Mouse (Mus musculus) embryonic facial prominence, embryonic 11.5 days (tissue): Measurements from ENCODE around the gene Spag9. TPM values are rescaled to one million over a fixed set of nuclear protein-coding genes. Genes with fewer than 3 reads are reported as not detected.

Experiments used
- ATAC-seq: fragments of 200-750 bp; cut with Nextera tagmentation; replicated peaks from 2 replicates; pipeline ENCODE4 v1.8.0; 2017; ENCODE audit warnings: low read depth; ENCODE audit not compliant: insufficient number of reproducible peaks, low FRiP score, low TSS enrichment
- DNase-seq: peaks from one replicate; pipeline ENCODE4 v3.0.0-alpha.2; 2015; ENCODE audit warnings: low spot score
- H3K27ac ChIP-seq: fragments of 300-500 bp; sonication (generic); replicated peaks from 2 replicates; pipeline ENCODE4 v1.5.1; 2014; ENCODE audit warnings: mild to moderate bottlenecking, low read depth, low read length, control low read depth
- H3K27me3 ChIP-seq: fragments of 300-500 bp; sonication (generic); 2 replicates; pipeline ENCODE4 v1.6.1; 2014; ENCODE audit warnings: mild to moderate bottlenecking, low read length, moderate library complexity, mixed read lengths; ENCODE audit not compliant: control insufficient read depth, insufficient read depth
- H3K36me3 ChIP-seq: fragments of 300-500 bp; sonication (generic); replicated peaks from 2 replicates; pipeline ENCODE4 v1.6.1; 2014; ENCODE audit warnings: low read depth, mild to moderate bottlenecking, low read length, moderate library complexity, mixed read lengths; ENCODE audit not compliant: control insufficient read depth, insufficient read depth
- H3K4me1 ChIP-seq: fragments of 300-500 bp; sonication (generic); 2 replicates; pipeline ENCODE4 v1.6.1; 2014; ENCODE audit warnings: low read length, mixed read lengths; ENCODE audit not compliant: control insufficient read depth, insufficient read depth
- H3K4me2 ChIP-seq: fragments of 300-500 bp; sonication (generic); 2 replicates; pipeline ENCODE4 v1.6.1; 2014; ENCODE audit warnings: low read depth, mild to moderate bottlenecking, control low read depth, low read length, moderate library complexity
- H3K4me3 ChIP-seq: fragments of 300-500 bp; sonication (generic); 2 replicates; pipeline ENCODE4 v1.5.1; 2014; ENCODE audit warnings: low read depth, low read length, control low read depth
- H3K9ac ChIP-seq: fragments of 300-500 bp; sonication (generic); replicated peaks from 2 replicates; pipeline ENCODE4 v1.6.1; 2014; ENCODE audit warnings: mild to moderate bottlenecking, control low read depth, low read length
- H3K9me3 ChIP-seq: fragments of 300-500 bp; sonication (generic); replicated peaks from 2 replicates; pipeline ENCODE4 v1.6.1; 2016; ENCODE audit warnings: mild to moderate bottlenecking, low read length, inconsistent platforms, mixed read lengths; ENCODE audit not compliant: control insufficient read depth
- WGBS: fragments of 180-500 bp; shearing (Covaris S2); extraction: QIAGEN DNeasy Blood & Tissue Kit; methylation state at CpG from one replicate; pipeline ENCODE4 v1.1.7; 2014; 5-methylcytosine and 5-hydroxymethylcytosine counted together
- polyA plus RNA-seq: library from polyadenylated mRNA; unstranded; fragments of >200 nt; fragmentation: Nextera tagmentation; extraction: Ambion mirVana; gene quantifications from 2 replicates; pipeline ENCODE4 v1.2.1, GENCODE M21; 2014

The Spag9 gene
- polyA plus RNA-seq, 1 experiment from 2014 or later = 42.4 TPM

DNA sequence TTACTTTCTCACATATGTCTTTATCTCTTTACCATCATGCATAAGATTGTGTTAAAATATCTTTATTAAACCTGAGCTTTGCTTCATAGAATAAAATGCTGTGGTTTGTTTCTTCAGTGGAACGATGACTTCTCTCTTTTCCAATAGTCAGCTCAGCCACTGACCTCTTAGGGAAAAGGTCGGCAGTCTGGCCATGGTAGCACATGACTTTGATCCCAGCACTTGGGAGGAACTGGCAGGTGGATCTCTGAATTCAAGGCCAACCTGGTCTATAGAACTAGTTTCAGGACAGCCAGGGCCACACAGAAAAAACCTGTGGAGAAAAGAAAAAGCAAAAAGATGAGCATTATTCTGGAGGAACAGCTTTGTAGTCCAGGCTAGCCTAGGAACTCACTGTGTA is 7.5 kb downstream of the Spag9 start:
- no peaks in the 10 kb centered on the region for H3K4me1 ChIP-seq
- no peak overlapping the region for H3K9ac ChIP-seq
- no peak overlapping the region for H3K4me3 ChIP-seq
- no peaks in the 10 kb centered on the region for H3K9me3 ChIP-seq
- DNase-seq (no peak), ATAC-seq (no peak)
- H3K27me3 ChIP-seq = no peaks in the 10 kb centered on the region
- no peak overlapping the region for H3K27ac ChIP-seq
- H3K36me3 ChIP-seq = no peaks in the 10 kb centered on the region
- no peak overlapping the region for H3K4me2 ChIP-seq
- WGBS = 92% methylated on average over 2 of the region's 2 CpGs

DNA sequence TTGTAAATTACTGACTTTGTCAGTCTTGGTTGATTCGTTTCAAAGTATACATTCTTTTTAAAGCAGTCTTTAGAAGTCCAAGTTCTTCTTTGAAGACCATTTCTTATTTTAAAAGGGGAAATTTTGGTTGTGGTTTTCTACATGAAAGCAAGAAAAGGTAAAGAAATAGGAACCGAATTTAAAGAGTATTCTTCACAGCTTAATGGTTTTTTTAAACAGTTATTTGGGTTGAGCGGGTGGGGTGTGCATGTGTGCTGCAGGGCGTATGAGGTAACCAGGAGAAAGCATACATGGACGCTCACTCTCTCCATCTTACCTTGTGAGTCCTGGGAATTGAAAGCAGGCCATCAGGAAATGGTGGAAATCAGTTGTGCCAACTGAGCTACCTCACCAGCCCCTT is 23.2 kb downstream of the Spag9 start:
- Histone ChIP-seq H3K4me3 (no peak overlapping the region), H3K27ac (no peak overlapping the region), H3K36me3 (no peaks in the 10 kb centered on the region), H3K27me3 (no peaks in the 10 kb centered on the region), H3K9me3 (no peaks in the 10 kb centered on the region), H3K4me2 (no peak overlapping the region), H3K4me1 (no peaks in the 10 kb centered on the region), H3K9ac (no peak overlapping the region)
- no peak for ATAC-seq
- no peak for DNase-seq
- 84% methylated on average over 5 of the region's 5 CpGs for WGBS

- H3K4me2 ChIP-seq = no peak overlapping the region
- WGBS = 85% methylated on average over 6 of the region's 6 CpGs
- no peaks in the 10 kb centered on the region for H3K27me3 ChIP-seq
- H3K9me3 ChIP-seq = no peaks in the 10 kb centered on the region
- ATAC-seq (no peak), DNase-seq (no peak)
- no peak overlapping the region for H3K27ac ChIP-seq
- no peak overlapping the region for H3K9ac ChIP-seq
- no peaks in the 10 kb centered on the region for H3K36me3 ChIP-seq
- H3K4me1 ChIP-seq = no peaks in the 10 kb centered on the region
- no peak overlapping the region for H3K4me3 ChIP-seq
Measured at GRCm38 (mm10) chr11:94020403-94020802, 24.5 kb downstream of the Spag9 start.

DNA sequence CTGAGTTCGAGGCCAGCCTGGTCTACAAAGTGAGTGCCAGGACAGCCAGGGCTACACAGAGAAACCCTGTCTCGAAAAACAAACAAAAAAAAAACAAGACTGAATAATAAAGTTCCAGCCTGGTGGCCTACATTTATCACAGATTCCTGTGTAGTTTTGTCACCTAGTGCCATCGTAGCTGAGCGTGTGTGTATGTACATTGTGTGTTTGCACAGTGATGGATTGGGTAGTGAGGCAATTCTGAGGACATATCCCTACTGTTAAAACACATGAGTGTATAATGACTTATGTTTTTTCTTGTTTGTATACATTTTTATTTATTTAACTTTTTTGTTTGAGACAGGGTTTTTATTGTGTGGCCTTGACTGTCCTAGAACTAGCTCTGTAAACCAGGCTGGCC is 30.4 kb downstream of the Spag9 start:
- Histone ChIP-seq H3K4me3 (no peak overlapping the region), H3K9ac (no peak overlapping the region), H3K27ac (no peak overlapping the region), H3K9me3 (no peaks in the 10 kb centered on the region), H3K27me3 (no peaks in the 10 kb centered on the region), H3K4me1 (no peaks in the 10 kb centered on the region), H3K4me2 (no peak overlapping the region), H3K36me3 (no peaks in the 10 kb centered on the region)
- DNase-seq (no peak), ATAC-seq (no peak)
- 94% methylated on average over 4 of the region's 4 CpGs for WGBS

- 89% methylated on average over 4 of the region's 4 CpGs for WGBS
- H3K9me3 ChIP-seq = no peaks in the 10 kb centered on the region
Measured at GRCm38 (mm10) chr11:94032084-94032483, 36.2 kb downstream of the Spag9 start.

DNA sequence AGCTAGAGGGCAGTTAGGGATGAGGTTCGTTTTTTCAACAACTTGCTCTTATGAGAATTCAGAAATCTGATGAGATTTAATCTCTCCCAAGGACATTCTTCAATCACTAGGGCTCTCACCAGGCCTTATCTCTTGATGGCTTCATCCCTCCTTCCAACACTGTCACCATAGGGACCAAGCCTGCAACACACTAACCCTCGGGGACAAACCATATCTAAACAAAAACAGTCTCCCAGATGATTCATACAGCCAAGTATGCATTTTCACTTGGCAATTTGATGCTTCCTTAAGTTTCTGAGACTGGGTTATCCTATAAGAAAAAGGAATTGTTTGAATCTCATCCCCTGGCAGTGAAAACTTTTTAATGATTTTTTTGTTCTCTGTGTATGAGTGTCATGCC is 37.1 kb downstream of the Spag9 start:
- H3K4me2 ChIP-seq = no peak overlapping the region
- ATAC-seq = no peak
- H3K4me1 ChIP-seq = no peaks in the 10 kb centered on the region
- H3K9ac ChIP-seq = no peak overlapping the region
- no peak overlapping the region for H3K27ac ChIP-seq
- H3K9me3 ChIP-seq = no peaks in the 10 kb centered on the region
- no peaks in the 10 kb centered on the region for H3K27me3 ChIP-seq
- no peaks in the 10 kb centered on the region for H3K36me3 ChIP-seq
- H3K4me3 ChIP-seq = no peak overlapping the region
- no peak for DNase-seq
- 78% methylated on average over 2 of the region's 2 CpGs for WGBS

More at GRCm38 (mm10) chr11:94032084-94032483, 36.2 kb downstream of the Spag9 start:
- H3K4me2 ChIP-seq = no peak overlapping the region
- no peaks in the 10 kb centered on the region for H3K36me3 ChIP-seq
- no peak overlapping the region for H3K27ac ChIP-seq
- no peak overlapping the region for H3K4me3 ChIP-seq
- no peaks in the 10 kb centered on the region for H3K27me3 ChIP-seq
- no peaks in the 10 kb centered on the region for H3K4me1 ChIP-seq
- ATAC-seq (no peak), DNase-seq (no peak)
- no peak overlapping the region for H3K9ac ChIP-seq

DNA sequence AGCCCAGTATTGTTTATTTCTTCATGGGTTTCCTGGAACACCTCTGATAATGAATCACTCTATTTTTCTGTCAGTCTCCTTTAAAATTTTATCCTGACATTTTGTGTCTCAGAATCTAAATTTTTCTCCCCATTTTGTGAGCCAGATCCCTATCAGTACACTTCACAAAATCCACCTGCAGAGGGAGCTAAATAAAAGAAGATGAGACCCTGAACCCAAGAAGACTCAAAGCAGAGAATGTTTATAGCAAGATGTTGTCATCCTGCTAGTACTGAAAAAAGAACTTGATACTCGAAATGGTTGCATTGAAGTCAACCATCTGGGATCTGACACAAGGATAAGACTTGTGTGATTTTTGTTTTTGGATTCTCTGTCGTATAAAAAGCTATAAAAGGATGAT is 40.1 kb downstream of the Spag9 start:
- DNase-seq = peak; percentile 63
- H3K9ac ChIP-seq = no peak overlapping the region
- 48% methylated on average over 2 of the region's 2 CpGs for WGBS
- no peaks in the 10 kb centered on the region for H3K27me3 ChIP-seq
- no peak overlapping the region for H3K27ac ChIP-seq
- no peak overlapping the region for H3K4me3 ChIP-seq
- no peak overlapping the region for H3K4me2 ChIP-seq
- no peak for ATAC-seq
- H3K4me1 ChIP-seq = no peaks in the 10 kb centered on the region
- no peaks in the 10 kb centered on the region for H3K36me3 ChIP-seq
- no peaks in the 10 kb centered on the region for H3K9me3 ChIP-seq

GRCm38 (mm10) chr11:94041475-94041874 is 45.6 kb downstream of the Spag9 start:
- Histone ChIP-seq H3K36me3 (no peaks in the 10 kb centered on the region), H3K27me3 (no peaks in the 10 kb centered on the region), H3K4me3 (no peak overlapping the region), H3K9me3 (no peaks in the 10 kb centered on the region), H3K27ac (no peak overlapping the region), H3K4me2 (no peak overlapping the region), H3K4me1 (no peaks in the 10 kb centered on the region), H3K9ac (no peak overlapping the region)
- no peak for ATAC-seq
- no peak for DNase-seq
- WGBS = 70% methylated on average over 1 of the region's 1 CpGs
